Mouse (Mus musculus) heart, embryonic 15.5 days (tissue): ENCODE results near the gene Fancg. TPM values are rescaled to one million over a fixed set of nuclear protein-coding genes. Genes with fewer than 3 reads are reported as not detected.

ENCODE experiments used
- ATAC-seq: fragments of 200-750 bp; cut with Nextera tagmentation; replicated peaks from 2 replicates; pipeline ENCODE4 v1.8.0; 2017; ENCODE audit warnings: low read depth, moderate TSS enrichment; ENCODE audit not compliant: insufficient number of reproducible peaks, insufficient read depth, low FRiP score
- H3K27ac ChIP-seq: fragments of 300-500 bp; sonication (generic); 2 replicates; pipeline ENCODE4 v1.5.1; 2015; ENCODE audit warnings: mild to moderate bottlenecking, inconsistent platforms
- H3K27me3 ChIP-seq: fragments of 300-500 bp; sonication (generic); 2 replicates; pipeline ENCODE4 v1.6.1; 2015; ENCODE audit warnings: inconsistent platforms
- H3K36me3 ChIP-seq: fragments of 300-500 bp; sonication (generic); 2 replicates; pipeline ENCODE4 v1.6.1; 2015; ENCODE audit warnings: mild to moderate bottlenecking, inconsistent platforms
- H3K4me1 ChIP-seq: fragments of 300-500 bp; sonication (generic); replicated peaks from 2 replicates; pipeline ENCODE4 v1.6.1; 2015; ENCODE audit warnings: inconsistent platforms
- H3K4me2 ChIP-seq: fragments of 300-500 bp; sonication (generic); 2 replicates; pipeline ENCODE4 v1.6.1; 2015; ENCODE audit warnings: inconsistent platforms, mild to moderate bottlenecking, moderate library complexity
- H3K4me3 ChIP-seq: fragments of 300-500 bp; sonication (generic); 2 replicates; pipeline ENCODE4 v1.5.1; 2015; ENCODE audit warnings: mild to moderate bottlenecking, inconsistent platforms
- H3K9ac ChIP-seq: fragments of 300-500 bp; sonication (generic); 2 replicates; pipeline ENCODE4 v1.6.1; 2015; ENCODE audit warnings: mild to moderate bottlenecking, inconsistent platforms
- H3K9me3 ChIP-seq: fragments of 300-500 bp; sonication (generic); replicated peaks from 2 replicates; pipeline ENCODE4 v1.6.1; 2016; ENCODE audit warnings: inconsistent platforms
- WGBS: fragments of 180-500 bp; shearing (Covaris S2); methylation state at CpG from one replicate; pipeline ENCODE4 v1.1.7; 2015; ENCODE audit warnings: mixed read lengths; 5-methylcytosine and 5-hydroxymethylcytosine counted together
- polyA plus RNA-seq: library from polyadenylated mRNA; unstranded; fragments of >200 nt; fragmentation: Nextera tagmentation; extraction: Ambion mirVana; gene quantifications from 2 replicates; pipeline ENCODE4 v1.2.1, GENCODE M21; 2015

The Fancg gene
- polyA plus RNA-seq, 1 experiment from 2014 or later: 9.8 TPM

GRCm38 (mm10) chr4:43032501-43032900 is 22.2 kb upstream of the Fancg start:
- Histone ChIP-seq H3K36me3 (peaks cover 51% of the 10 kb centered on the region), H3K9me3 (no peaks in the 10 kb centered on the region), H3K4me3 (no peak overlapping the region), H3K4me1 (peaks cover 15% of the 10 kb centered on the region), H3K9ac (no peak overlapping the region), H3K27me3 (no peaks in the 10 kb centered on the region), H3K4me2 (no peak overlapping the region), H3K27ac (no peak overlapping the region)
- ATAC-seq: no peak
- 92% methylated on average over 1 of the region's 1 CpGs for WGBS

- peak within 1 kb of the TSS; percentile 69 for H3K4me3 ChIP-seq
- H3K4me1 ChIP-seq: peaks cover 15% of the 10 kb centered on the region
- no peaks in the 10 kb centered on the region for H3K27me3 ChIP-seq
- H3K27ac ChIP-seq: peak within 1 kb of the TSS; percentile 79
- WGBS: 1% methylated on average over 38 of the region's 38 CpGs
- no peaks in the 10 kb centered on the region for H3K9me3 ChIP-seq
- peaks cover 54% of the 10 kb centered on the region for H3K36me3 ChIP-seq
- peak within 1 kb of the TSS; percentile 84 for H3K4me2 ChIP-seq
- H3K9ac ChIP-seq: peak within 1 kb of the TSS; percentile 89
- ATAC-seq: peak; percentile 95
These were observed 21.1 kb upstream of the Fancg start, which contains the start of gene Stoml2 for GRCm38 (mm10) chr4:43031237-43031995. Stoml2 (minus strand) TSS chr4:43031710.

GRCm38 (mm10) chr4:43030780-43031230 is 20.5 kb upstream of the Fancg start:
- Histone ChIP-seq H3K36me3 (peaks cover 48% of the 10 kb centered on the region), H3K4me1 (peaks cover 15% of the 10 kb centered on the region), H3K4me2 (peak overlapping the region; percentile 84), H3K9ac (peak overlapping the region; percentile 89), H3K4me3 (peak overlapping the region; percentile 69), H3K9me3 (no peaks in the 10 kb centered on the region), H3K27me3 (no peaks in the 10 kb centered on the region), H3K27ac (peak overlapping the region; percentile 79)
- WGBS: under 1% methylated on average over 28 of the region's 28 CpGs
- peak; percentile 41 for ATAC-seq

- ATAC-seq: no peak
- peaks cover 15% of the 10 kb centered on the region for H3K4me1 ChIP-seq
- peak overlapping the region; percentile 89 for H3K9ac ChIP-seq
- no peaks in the 10 kb centered on the region for H3K9me3 ChIP-seq
- H3K4me3 ChIP-seq: peak overlapping the region; percentile 69
- no peaks in the 10 kb centered on the region for H3K27me3 ChIP-seq
- WGBS: 68% methylated on average over 9 of the region's 9 CpGs
- peak overlapping the region; percentile 84 for H3K4me2 ChIP-seq
- 0 out of 2 replicates have a peak overlapping the region, but pooled peaks have one; percentile 79 for H3K27ac ChIP-seq
- H3K36me3 ChIP-seq: peaks cover 47% of the 10 kb centered on the region
These were observed 20.0 kb upstream of the Fancg start for GRCm38 (mm10) chr4:43030352-43030751.

GRCm38 (mm10) chr4:43029749-43030148 is 19.4 kb upstream of the Fancg start:
- Histone ChIP-seq H3K9ac (no peak overlapping the region; the same call in 1 of the 2 replicates), H3K4me3 (no peak overlapping the region), H3K36me3 (peaks cover 43% of the 10 kb centered on the region), H3K4me2 (peak overlapping the region; percentile 84; the same call in 1 of the 2 replicates), H3K9me3 (no peaks in the 10 kb centered on the region), H3K27me3 (no peaks in the 10 kb centered on the region), H3K4me1 (peaks cover 19% of the 10 kb centered on the region), H3K27ac (no peak overlapping the region)
- 90% methylated on average over 9 of the region's 9 CpGs for WGBS
- no peak for ATAC-seq

GRCm38 (mm10) chr4:43029121-43029520 is 18.8 kb upstream of the Fancg start:
- Histone ChIP-seq H3K36me3 (peaks cover 38% of the 10 kb centered on the region), H3K4me3 (no peak overlapping the region), H3K9me3 (no peaks in the 10 kb centered on the region), H3K27me3 (no peaks in the 10 kb centered on the region), H3K9ac (no peak overlapping the region), H3K27ac (no peak overlapping the region), H3K4me2 (no peak overlapping the region), H3K4me1 (peaks cover 24% of the 10 kb centered on the region)
- ATAC-seq: no peak
- 89% methylated on average over 7 of the region's 7 CpGs for WGBS

GRCm38 (mm10) chr4:43025084-43025960 is 15.0 kb upstream of the Fancg start, which contains the start of gene Pigo:
Pigo (minus strand) TSS chr4:43025819.
- ATAC-seq: peak; percentile 87
- Histone ChIP-seq H3K27ac (peak within 1 kb of the TSS; percentile 89), H3K27me3 (no peaks in the 10 kb centered on the region), H3K4me3 (peak within 1 kb of the TSS; percentile 71), H3K36me3 (peaks cover 58% of the 10 kb centered on the region), H3K9me3 (no peaks in the 10 kb centered on the region), H3K4me2 (peak within 1 kb of the TSS; percentile 78), H3K4me1 (peaks cover 15% of the 10 kb centered on the region), H3K9ac (peak within 1 kb of the TSS; percentile 64)
- WGBS: 7% methylated on average over 42 of the region's 42 CpGs

- Histone ChIP-seq H3K9me3 (no peaks in the 10 kb centered on the region), H3K27ac (peak overlapping the region; percentile 89; the same call in 1 of the 2 replicates), H3K36me3 (peaks cover 60% of the 10 kb centered on the region), H3K4me2 (peak overlapping the region; percentile 78), H3K4me3 (peak overlapping the region; percentile 71), H3K9ac (peak overlapping the region; percentile 64), H3K27me3 (no peaks in the 10 kb centered on the region), H3K4me1 (peaks cover 9% of the 10 kb centered on the region)
- 71% methylated on average over 14 of the region's 14 CpGs for WGBS
- ATAC-seq: no peak
These were observed 14.4 kb upstream of the Fancg start for GRCm38 (mm10) chr4:43024673-43025072.

GRCm38 (mm10) chr4:43021341-43021740 is 11.0 kb upstream of the Fancg start:
- Histone ChIP-seq H3K27me3 (no peaks in the 10 kb centered on the region), H3K36me3 (peaks cover 50% of the 10 kb centered on the region), H3K4me1 (peaks cover 9% of the 10 kb centered on the region), H3K9ac (no peak overlapping the region), H3K4me3 (no peak overlapping the region), H3K4me2 (no peak overlapping the region), H3K9me3 (no peaks in the 10 kb centered on the region), H3K27ac (no peak overlapping the region)
- 76% methylated on average over 17 of the region's 17 CpGs for WGBS
- ATAC-seq: no peak

- H3K9ac ChIP-seq: no peak overlapping the region
- H3K36me3 ChIP-seq: peaks cover 50% of the 10 kb centered on the region
- H3K27me3 ChIP-seq: no peaks in the 10 kb centered on the region
- 85% methylated on average over 16 of the region's 16 CpGs for WGBS
- no peaks in the 10 kb centered on the region for H3K9me3 ChIP-seq
- H3K4me1 ChIP-seq: peaks cover 9% of the 10 kb centered on the region
- no peak overlapping the region for H3K27ac ChIP-seq
- ATAC-seq: no peak
- H3K4me2 ChIP-seq: no peak overlapping the region
- no peak overlapping the region for H3K4me3 ChIP-seq
These were observed 10.6 kb upstream of the Fancg start for GRCm38 (mm10) chr4:43020876-43021275.
